Mouse (Mus musculus) stomach, postnatal 0 days (tissue): Measurements from ENCODE around the gene Gm49673.
"Not testable (repeated sequence)": the region's sequence is repeated elsewhere in the genome, so short reads cannot be mapped to it uniquely, and the experiment has no call there.

ENCODE experiments used
- CTCF ChIP-seq: IDR thresholded peaks from 2 replicates; pipeline ENCODE4 v1.5.1; 2016; ENCODE audit warnings: antibody characterized with exemption, low read depth, mild to moderate bottlenecking, moderate library complexity
- EP300 ChIP-seq: optimal IDR thresholded peaks from 2 replicates; pipeline ENCODE3; 2016; ENCODE audit warnings: antibody characterized with exemption

GRCm38 (mm10) chr17:8130849-8131248, 16.7 kb downstream of the Gm49673 start:
- not testable (repeated sequence) for TF ChIP-seq CTCF, EP300
